Mouse (Mus musculus) R1 (cell line): ENCODE data around the gene Snapc2.

Experiments
- DNase-seq: peaks from one replicate; pipeline ENCODE4 v3.0.0-alpha.2; 2018; ENCODE audit warnings: low read depth, low spot score

Gene Snapc2

DNA sequence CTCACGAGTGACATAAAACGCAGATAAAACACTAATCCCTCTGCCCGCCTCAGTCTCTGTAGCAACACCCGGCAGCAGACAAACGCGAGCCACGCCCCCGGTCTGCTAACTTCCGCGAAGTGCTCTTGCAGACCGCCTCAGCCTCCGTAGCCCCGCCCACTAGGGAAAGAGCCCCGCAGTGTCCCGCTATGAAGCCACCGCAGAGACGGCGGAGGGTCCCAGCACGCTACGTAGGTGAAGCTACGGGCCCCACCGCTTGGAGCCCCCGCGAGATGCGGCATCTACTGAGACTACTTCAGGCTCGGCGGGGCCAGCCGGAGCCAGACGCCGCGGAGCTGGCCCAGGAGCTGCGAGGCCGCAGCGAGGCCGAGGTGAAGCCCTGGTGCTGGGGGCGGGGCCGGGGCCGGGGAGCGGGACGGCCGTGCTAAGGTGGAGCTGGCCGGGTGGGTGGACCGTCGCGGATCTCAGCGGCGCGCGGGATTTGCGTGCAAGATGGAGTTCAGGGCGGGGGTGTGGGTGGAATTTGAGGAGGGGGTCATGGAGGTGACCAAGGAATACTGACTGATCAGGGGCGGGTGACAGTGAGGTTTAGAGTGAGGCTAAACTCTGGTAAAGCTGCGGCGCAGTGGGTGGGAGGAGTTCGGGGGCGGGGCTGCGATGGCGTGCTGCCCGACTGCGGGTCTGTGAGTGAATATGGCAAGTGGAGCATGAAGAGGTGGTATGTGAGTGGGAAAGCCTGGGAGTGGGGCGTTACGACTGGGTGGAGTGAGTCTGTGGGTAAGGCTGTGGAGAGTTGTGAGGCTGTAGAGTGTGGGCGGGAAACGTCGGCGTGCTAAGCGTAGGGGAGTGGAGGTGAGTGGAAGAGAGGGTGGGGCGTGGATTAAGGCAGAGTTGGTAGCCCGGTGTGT is at the start of gene Snapc2:
Snapc2 (plus strand) TSS at position 147 of the 908 bp plus-strand sequence.
- DNase-seq: peak; percentile 97

DNA sequence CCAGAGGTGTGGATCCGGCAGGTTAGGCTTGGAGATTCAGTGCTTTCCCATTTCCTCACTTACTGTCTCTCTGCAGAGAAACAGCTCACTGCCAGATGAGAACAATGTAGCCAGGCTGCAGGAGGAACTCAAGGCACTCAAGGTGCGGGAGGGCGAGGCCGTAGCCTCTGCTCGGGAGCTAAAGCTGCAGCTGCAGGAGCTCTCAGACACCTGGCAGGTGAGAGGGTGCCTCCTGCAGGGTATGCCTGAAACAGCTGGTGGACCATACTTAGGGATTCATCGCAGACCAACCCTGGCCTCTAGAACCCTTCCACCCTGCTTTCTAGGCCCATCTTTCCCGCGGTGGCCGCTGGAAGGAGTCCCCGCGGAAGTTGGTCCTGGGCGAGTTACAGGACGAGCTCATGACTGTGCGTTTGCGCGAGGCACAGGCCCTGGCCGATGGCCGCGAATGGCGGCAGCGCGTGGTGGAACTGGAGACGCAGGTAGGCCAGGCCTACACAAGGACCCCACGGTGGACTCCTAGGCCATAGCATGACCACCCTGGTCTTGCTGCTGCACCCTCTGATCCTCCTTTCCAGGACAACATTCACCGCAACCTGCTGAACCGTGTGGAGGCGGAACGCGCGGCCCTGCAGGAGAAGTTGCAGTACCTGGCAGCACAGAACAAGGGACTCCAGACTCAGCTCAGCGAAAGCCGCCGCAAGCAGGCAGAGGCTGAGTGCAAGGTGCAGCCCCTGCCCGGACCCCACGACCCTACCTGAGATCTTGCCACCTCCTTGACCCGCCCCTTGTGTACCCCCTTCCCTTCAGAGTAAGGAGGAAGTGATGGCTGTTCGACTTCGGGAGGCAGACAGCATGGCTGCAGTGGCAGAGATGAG is 47.4 kb upstream of the Snapc2 start:
- peak; percentile 59 for DNase-seq

DNA sequence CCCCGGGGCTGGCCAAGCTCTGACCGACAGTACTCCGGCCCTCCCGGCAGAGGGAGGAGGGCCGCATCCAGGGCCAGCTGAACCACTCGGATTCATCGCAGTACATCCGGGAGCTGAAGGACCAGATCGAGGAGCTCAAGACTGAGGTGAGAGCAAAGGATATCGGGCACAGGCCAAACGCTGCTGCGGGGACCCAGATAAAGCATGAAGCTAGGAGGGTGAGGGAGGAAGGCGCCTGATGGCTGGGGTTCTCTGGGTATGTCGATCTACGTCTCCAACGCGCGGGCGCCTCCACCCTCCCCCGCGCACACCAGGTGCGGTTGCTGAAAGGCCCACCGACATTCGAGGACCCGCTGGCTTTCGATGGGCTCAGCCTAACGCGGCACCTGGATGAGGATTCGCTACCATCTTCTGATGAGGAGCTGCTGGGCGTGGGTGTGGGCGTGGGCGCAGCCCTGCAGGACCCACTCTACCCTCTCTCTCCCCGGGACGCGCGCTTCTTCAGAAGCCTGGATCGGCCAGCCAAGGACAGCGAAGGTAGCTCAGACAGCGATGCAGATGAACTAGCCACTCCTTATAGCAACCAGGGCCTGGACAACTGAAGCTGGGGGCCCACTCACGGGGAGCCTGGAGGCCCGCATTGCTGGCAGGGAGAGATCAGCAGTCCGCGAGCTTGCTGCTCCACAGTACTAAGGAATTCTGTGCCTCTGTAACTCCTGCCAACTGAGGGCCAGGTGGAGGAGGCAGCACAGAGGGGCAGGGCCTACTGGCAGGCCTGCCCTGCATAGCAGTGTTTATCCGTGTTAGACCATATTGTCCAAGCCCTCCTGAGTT is 46.5 kb upstream of the Snapc2 start:
- no peak for DNase-seq

DNA sequence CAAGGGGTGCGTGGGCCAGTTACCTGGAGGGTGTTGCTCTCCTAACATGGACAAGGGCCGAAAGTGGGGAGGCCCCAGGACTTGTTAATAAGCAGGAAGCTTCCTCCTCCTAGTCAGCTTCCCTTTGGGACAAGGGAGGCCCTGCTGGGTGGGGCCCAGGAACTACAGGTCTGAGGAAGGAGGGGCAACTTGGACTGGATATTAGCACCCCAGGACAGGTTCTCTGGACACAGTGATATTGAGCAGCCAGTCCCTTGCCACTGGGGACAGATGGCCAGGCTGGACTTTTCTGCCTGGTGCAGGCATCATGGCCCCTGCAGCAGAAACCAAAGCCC is 45.9 kb upstream of the Snapc2 start:
- no peak for DNase-seq

DNA sequence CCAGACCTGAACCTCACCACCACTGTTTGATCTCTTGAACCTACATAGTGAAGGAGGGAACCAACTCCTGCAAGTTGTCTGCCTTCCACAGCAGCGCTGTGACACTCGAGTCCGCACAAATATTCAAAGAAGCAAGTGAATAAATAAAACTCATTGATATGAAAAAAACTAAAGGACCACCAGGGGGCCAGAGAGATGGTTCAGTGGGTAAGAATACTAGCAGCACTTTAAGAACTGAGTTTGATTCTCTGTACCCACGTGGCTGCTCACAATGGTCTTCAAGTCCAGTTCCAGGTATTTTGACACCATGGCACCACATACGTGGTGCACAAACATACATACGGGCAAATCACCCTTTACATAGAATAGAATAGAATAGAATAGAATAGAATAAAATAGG is 41.8 kb upstream of the Snapc2 start:
- no peak for DNase-seq

DNA sequence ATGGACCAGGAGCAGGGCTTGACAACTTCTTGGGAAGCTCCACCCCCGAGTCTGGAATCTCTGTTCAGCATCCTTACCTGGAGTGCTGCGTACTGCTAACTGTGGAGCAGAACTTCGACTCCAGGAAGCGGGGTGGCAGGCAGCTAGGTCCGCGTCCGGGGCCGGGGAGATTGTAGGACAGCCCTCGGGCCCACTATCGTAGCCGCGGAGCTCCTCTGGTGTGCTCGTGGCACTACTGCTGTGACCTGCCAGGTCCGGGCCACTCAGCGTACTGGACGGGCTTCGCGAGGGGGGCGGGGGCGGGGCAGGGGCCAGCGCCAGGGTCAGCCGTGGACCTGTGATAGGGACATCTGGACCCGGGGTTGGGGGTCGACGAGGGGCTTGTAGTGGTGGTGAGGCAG is 40.1 kb upstream of the Snapc2 start:
- peak; percentile 47 for DNase-seq

DNA sequence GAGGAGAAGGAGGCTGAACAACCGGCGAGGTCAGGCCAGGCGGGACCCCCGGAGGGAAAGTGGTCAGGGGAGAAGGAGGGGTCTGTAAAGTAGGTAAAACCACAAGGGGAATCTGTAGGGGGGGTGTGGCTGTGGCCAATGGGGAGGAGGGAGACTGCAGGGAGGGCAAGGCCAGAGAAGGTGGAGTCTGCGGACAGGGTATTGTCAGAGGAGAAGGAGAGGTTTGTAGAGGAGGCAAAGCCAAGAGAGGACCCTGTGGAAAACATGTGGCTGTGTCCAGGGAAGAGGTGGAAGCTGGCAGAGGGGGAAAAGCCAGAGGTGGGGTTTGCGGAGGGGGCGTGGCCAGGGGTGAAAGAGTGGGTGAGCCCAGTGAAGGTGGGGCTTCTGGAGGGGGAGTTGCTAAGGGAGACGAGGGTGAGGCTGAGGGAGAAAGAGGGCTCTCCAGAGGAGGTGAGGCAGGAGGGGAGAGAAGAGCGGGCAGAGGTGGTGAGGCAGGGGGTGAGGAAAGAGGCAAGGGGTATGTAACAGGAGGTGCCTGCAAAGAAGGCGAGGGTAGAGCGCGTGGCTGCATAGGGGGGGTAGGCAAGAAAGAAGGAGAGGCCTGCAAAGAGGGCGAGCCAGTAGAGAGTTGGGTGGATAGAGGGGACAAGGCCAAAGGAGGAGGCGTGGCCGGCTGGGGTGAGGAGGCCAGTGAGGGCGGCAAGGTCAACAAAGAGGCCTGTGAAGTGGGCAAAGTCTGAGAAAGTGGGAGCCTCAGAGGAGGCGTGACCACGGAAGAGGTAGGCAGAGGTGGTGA is 39.5 kb upstream of the Snapc2 start:
- DNase-seq: peak; percentile 81

DNA sequence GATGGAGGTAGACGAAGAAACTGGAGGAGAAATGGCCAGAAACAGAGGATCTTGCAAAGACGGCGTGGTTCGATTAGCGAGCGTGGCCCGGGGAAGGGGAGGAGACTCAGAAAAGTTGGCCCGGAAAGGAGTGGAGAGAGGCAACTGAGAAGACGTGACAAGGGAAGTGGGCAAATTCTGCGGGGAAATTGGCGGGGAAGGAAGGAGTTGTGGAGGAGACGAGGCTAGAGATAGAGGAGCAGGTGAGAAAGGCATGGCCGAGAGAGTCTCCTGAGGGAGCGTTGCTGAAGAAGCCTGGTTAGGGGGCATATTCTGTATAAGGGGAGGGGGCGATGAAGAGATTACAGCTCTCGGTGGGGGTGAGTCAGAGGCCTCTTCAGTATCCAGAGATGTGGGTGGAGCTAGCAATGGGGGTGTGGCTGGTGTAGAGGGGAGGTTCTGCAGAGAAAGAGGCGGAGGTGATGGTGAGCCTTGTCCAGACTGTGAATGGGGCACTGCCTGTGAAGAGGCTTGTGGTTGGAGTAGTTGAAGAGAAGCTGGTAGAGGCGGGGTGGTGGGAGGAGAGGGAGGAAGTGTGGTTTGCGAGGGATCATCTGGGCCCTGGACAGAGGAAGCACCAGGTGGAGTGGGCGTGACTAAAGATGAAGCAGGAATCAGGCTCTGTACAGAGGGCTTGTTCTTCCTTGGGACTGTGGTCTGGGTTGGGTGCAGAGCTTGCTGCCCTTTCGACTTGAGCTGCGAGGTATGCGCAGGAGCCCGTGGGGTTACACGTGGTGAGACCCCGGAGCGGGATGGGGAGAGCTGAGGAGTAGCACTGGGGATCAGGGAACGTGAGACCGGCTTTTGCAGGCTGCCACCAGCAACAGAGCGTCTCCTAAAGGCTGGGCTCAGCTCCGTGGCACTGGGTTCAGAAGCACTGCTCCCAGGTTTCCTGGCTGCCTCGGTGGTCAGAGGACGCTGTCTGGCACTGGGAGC is 38.6 kb upstream of the Snapc2 start:
- peak; percentile 89 for DNase-seq

DNA sequence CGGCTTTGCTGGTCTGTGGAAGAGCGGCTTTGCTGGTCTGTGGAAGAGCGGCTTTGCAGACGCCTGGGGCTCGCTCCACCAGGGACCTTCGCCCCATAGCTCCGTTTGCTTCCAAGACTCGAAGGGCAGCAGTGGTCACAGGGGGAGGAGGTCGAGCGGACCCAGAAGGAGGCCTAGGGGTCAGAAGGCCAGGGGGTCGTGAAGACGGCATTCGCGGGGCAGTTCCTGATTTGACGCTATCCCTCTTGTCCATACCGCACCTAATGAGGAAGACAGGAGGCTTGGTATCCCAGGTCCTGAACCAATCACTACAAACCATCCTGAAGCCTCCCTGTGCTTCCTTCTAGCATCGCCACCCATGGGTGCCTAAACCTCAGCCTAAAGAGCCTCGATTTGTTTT is 36.6 kb upstream of the Snapc2 start:
- DNase-seq: no peak

DNA sequence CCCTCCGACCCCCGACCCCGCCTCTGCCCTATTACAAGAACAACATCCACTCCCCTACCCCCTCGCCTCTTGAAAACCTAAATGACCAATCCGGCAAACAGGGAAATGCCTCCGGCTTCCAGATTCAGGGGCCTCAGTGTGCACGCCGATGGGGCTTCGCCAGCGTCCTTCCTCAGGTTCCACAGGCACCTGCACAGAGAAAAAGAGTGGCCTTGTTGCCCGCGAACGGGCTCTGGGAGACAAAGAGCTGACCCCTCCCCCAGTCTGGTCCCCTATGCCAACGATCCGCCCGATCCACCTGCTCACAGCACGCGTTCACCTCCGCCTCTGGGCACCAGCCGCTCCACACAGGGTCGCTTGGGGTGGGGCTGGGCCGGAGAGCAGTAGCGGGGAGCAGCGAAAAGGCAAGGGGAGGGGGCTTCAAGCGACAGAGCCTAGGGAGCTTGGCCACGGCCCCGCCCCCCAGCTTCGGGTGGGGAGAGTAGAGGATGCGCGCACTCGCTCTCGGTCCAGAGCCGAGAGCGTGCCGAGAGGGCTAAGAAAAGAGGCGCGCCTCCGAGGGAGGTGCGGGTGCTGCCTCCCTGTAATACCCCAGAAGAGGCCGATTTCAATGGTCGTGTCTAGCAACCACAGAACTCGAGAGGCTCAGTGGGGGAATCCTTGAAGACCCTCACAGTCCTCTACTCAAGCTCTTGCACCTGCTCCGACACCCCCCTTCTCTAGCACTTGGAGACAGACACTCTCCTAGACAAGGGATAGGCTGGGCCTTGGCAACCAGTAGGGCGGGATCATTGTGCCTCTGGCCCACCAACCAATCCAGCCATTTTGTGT is 35.9 kb upstream of the Snapc2 start, which contains the start of gene Prr36:
Prr36 (minus strand) TSS at position 669 of the 831 bp plus-strand sequence.
- DNase-seq: peak; percentile 94

DNA sequence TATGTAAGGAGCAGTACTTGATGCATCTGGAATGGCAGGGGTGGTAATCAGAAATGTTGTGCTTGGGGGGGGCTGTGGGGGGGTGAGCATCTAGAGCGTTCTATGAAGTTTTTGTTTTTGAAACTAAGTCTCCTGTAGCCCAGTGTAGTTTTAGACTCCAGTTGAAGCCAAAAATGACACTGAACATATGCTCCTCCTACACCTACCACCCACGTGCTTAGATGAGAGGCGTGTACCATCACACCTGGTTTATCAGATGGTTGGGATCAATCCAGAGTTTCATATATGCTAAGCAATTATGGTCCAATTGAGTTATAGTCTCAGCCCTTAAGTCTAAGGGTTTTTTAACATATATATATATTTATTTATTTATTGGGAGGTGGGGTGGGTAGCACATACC is 33.3 kb upstream of the Snapc2 start:
- no peak for DNase-seq

DNA sequence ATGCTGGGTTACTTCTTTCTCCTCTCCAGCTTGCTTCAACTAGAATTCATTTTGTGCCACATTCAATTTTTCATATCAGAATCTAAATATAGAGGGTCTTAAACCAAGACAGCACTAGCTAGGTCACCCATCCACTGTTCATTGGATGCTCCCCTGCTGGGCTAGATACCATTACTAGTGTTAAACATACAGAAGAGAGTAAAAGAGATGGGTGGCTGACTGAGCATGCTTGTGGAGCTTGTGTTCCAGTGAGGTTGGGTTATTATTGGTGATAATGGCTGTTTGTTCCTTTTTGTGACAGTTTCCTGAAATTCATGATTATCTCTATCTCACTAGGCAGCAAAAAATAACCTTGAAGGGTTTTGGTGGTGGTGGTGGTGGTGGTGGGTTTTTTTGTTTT is 30.8 kb upstream of the Snapc2 start:
- no peak for DNase-seq

DNA sequence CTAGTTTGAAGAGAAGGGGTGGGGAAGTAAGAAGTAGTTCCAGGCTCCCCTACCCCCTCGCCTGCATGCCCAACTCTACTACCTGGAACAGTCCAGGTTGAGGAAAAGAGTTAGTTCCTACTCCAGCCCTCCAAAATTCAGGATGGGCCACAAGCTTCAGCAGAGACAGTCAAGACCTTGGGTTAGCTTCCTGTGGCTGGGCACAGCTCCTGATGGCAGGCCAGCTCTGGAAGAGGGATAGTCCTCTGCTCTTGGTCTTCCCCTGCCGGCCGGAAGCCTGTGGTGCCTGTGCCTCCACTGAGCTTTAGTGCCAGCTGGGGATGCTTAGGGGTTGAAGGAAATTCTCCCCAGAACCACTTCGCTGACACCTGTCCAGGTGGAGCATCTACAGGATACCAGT is 26.6 kb upstream of the Snapc2 start:
- no peak for DNase-seq

DNA sequence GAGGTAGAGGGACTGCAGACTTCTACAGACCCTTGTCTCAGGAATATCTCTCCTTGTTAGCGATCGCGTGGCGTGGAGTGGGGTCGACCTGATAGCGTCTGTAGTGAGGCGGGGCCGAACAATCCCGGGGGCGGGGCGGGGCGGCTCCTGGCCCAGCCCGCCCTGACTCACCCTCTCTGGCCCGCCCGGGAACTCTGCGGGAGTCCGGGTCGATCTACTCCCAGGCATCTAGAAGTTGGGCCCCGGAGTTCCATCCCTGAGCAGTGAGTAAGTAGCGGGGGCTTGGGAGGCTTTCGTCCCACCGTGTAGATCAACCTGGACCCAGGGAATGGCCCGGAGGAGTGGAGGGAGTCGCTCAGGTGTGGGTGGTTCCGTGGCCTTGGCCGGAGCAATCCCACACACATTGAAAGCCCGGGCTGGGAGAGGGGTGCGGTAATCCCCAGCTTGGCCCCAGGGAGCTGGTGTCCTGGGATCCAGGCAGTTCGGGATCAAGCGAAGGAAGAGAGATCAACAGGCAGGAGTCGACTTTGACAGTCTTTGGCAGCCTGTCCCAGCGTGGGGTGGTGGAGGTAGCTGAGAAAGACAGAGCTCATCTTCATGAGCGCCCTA is 26.0 kb upstream of the Snapc2 start, which contains the start of gene Lrrc8e:
Lrrc8e (plus strand) TSS at position 89 of the 609 bp plus-strand sequence.
- peak; percentile 42 for DNase-seq

DNA sequence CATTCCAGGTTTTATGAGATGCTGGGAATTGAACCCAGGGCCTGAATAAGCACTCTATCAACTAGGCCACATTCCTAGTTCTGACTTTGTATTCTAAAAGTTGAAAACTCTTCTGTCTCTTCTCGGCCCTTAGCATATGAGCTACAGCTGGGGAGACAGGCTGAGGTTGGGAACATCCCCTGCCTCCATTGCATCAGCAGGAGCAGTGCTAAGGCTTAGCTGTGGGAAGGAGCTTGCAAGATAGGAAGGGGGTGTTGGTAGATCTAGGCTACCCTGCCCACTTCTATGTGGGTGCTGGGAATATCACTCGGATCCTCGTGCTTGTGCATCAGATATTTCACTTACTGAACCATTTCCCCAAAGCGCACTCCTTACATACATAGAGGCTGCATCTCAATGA is 25.0 kb upstream of the Snapc2 start:
- DNase-seq: no peak

DNA sequence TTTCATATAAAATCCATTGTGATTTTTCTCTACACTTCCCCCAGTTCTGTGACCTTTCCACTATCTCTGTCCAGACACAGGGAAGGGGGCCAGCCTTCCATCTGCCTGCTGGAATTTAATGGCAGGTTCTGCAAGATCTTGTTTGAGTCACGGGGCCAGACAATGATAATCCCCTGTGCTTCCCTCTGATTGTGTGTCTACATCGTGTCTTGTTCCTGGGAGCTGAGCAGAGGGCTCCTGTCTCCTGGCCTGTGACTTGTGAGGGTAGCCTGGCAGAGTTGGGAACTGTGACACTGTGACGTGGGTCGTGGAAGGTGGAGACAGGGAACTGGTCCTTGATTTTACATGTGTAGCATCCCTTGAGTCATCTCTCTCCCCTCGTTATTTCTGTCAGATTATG is 23.1 kb upstream of the Snapc2 start:
- DNase-seq: no peak

DNA sequence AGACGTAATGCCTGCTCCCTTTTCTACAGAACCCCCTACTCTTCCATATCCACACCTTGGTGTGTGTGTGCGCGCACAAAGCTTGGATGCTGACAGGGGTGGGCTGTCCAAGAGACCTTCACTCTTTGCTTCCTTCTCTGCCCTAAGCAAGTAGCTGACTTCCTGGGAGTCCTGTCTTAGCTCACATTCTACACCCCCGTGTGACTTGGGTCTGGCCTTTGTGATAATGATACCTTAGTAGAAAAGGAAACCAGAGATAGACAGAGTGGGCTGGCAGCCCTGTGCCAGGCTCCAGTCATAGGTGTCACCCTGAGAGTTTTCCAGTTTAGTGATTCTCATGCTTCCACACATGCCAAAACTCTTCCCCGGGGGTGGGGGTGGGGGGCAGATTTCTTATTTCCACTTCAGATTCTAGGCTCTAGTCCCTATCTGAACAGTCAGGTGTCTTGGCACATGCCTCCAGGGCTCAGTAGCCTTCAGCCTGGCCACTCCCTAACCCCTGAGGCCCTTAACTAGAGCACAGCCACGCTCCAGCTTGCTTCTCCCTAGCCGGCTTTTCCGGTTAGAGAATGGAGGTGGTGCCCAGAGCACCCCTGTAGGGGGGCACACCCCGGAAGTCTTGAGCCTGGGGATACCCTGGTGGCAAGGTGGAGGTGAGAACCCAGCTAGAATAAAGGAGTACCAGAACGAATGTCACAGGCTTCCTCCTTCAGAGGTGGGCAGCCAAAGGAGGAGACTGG is 22.1 kb upstream of the Snapc2 start:
- DNase-seq: no peak
